Mouse (Mus musculus) left cerebral cortex, adult 8-10 months (tissue): ENCODE measurements around the gene Lipa. TPM values are rescaled to one million over a fixed set of nuclear protein-coding genes. Genes with fewer than 3 reads are reported as not detected.

Source experiments
- DNase-seq, 2 experiments: peaks; one replicate each; pipeline ENCODE4 v3.0.0; 2022; ENCODE audit warnings: low spot score in 2 of 2
- total RNA-seq, 4 experiments: library from RNA; stranded (reverse); gene quantifications; 2 replicates each; pipeline ENCODE4 v1.2.4; 2022

Gene Lipa
- total RNA-seq = 10 to 100 TPM; 15.7 to 21.3 (median 17.4) TPM

- peak; percentile 74 to 93 for DNase-seq
Observed at GRCm38 (mm10) chr19:34526941-34527682, at the start of gene Lipa. TSS of gene Lipa (minus strand) at chr19:34527474.

- no peak for DNase-seq
Observed at GRCm38 (mm10) chr19:34573650-34574049, 46.4 kb upstream of the Lipa start.

- DNase-seq = no peak
Observed at GRCm38 (mm10) chr19:34571080-34571479, 43.8 kb upstream of the Lipa start.

GRCm38 (mm10) chr19:34569896-34570476 lies 42.7 kb upstream of the Lipa start:
- no peak for DNase-seq

- DNase-seq = no peak
Observed at GRCm38 (mm10) chr19:34568988-34569895, 42.0 kb upstream of the Lipa start.

GRCm38 (mm10) chr19:34566178-34566784 lies 39.0 kb upstream of the Lipa start:
- no peak for DNase-seq

GRCm38 (mm10) chr19:34562556-34562955 lies 35.3 kb upstream of the Lipa start:
- DNase-seq = no peak

GRCm38 (mm10) chr19:34556621-34557020 lies 29.3 kb upstream of the Lipa start:
- DNase-seq = no peak

- DNase-seq = no peak
Observed at GRCm38 (mm10) chr19:34554061-34554460, 26.8 kb upstream of the Lipa start.

- no peak for DNase-seq
Observed at GRCm38 (mm10) chr19:34553522-34553921, 26.2 kb upstream of the Lipa start.

GRCm38 (mm10) chr19:34553021-34553420 lies 25.7 kb upstream of the Lipa start:
- no peak for DNase-seq

GRCm38 (mm10) chr19:34551981-34552380 lies 24.7 kb upstream of the Lipa start:
- no peak for DNase-seq

- DNase-seq = peak; percentile 26 to 61
Observed at GRCm38 (mm10) chr19:34550534-34551223, 23.4 kb upstream of the Lipa start, which contains the start of gene Ifit2. TSS of gene Ifit2 (plus strand) at chr19:34550694.

GRCm38 (mm10) chr19:34550205-34550533 lies 22.9 kb upstream of the Lipa start:
- DNase-seq = no peak

GRCm38 (mm10) chr19:34547976-34548375 lies 20.7 kb upstream of the Lipa start:
- peak; percentile 18 to 61 for DNase-seq

- DNase-seq = no peak
Observed at GRCm38 (mm10) chr19:34546211-34546610, 18.9 kb upstream of the Lipa start.

GRCm38 (mm10) chr19:34539422-34539821 lies 12.1 kb upstream of the Lipa start:
- DNase-seq = no peak

GRCm38 (mm10) chr19:34532061-34532751 lies 4.9 kb upstream of the Lipa start:
- DNase-seq = no peak

- DNase-seq = no peak
Observed at GRCm38 (mm10) chr19:34526321-34526923, 852 bp downstream of the Lipa start.

GRCm38 (mm10) chr19:34524646-34525045 lies 2.6 kb downstream of the Lipa start:
- no peak for DNase-seq
